Mouse (Mus musculus) kidney, embryonic 14.5 days (tissue): ENCODE data around the gene Sh3rf1. TPM values are rescaled to one million over a fixed set of nuclear protein-coding genes. Genes with fewer than 3 reads are reported as not detected.

Experiments used
- ATAC-seq: fragments of 200-750 bp; cut with Nextera tagmentation; 2 replicates; pipeline ENCODE4 v1.8.0; 2017; ENCODE audit warnings: moderate number of reproducible peaks, mild to moderate bottlenecking, moderate TSS enrichment, moderate library complexity; ENCODE audit not compliant: low FRiP score, low TSS enrichment
- H3K27ac ChIP-seq: fragments of 300-500 bp; sonication (generic); 2 replicates; pipeline ENCODE4 v1.5.1; 2014; ENCODE audit warnings: low read depth, mild to moderate bottlenecking, low read length, moderate library complexity, mixed read lengths
- H3K27me3 ChIP-seq: fragments of 300-500 bp; sonication (generic); 2 replicates; pipeline ENCODE4 v1.6.1; 2014; ENCODE audit warnings: mild to moderate bottlenecking, low read length; ENCODE audit not compliant: control insufficient read depth, insufficient read depth
- H3K36me3 ChIP-seq: fragments of 300-500 bp; sonication (generic); 2 replicates; pipeline ENCODE4 v1.6.1; 2014; ENCODE audit warnings: low read length, mixed read lengths; ENCODE audit not compliant: control insufficient read depth, insufficient read depth
- H3K4me1 ChIP-seq: fragments of 300-500 bp; sonication (generic); 2 replicates; pipeline ENCODE4 v1.6.1; 2014; ENCODE audit warnings: low read length, mixed read lengths; ENCODE audit not compliant: control insufficient read depth, insufficient read depth
- H3K4me2 ChIP-seq: fragments of 300-500 bp; sonication (generic); replicated peaks from 2 replicates; pipeline ENCODE4 v1.6.1; 2014; ENCODE audit warnings: low read depth, mild to moderate bottlenecking, low read length
- H3K4me3 ChIP-seq: fragments of 300-500 bp; sonication (generic); 2 replicates; pipeline ENCODE4 v1.5.1; 2014; ENCODE audit warnings: mild to moderate bottlenecking, low read length
- H3K9ac ChIP-seq: fragments of 300-500 bp; sonication (generic); 2 replicates; pipeline ENCODE4 v1.6.1; 2014; ENCODE audit warnings: low read depth, mild to moderate bottlenecking, low read length, moderate library complexity
- H3K9me3 ChIP-seq: fragments of 300-500 bp; sonication (generic); 2 replicates; pipeline ENCODE4 v1.6.1; 2016; ENCODE audit warnings: low read length; ENCODE audit not compliant: control insufficient read depth
- whole genome bisulfite sequencing: fragments of 180-500 bp; shearing (Covaris S2); extraction: QIAGEN DNeasy Blood & Tissue Kit; methylation state at CpG from one replicate; pipeline ENCODE4 v1.1.7; 2014; 5-methylcytosine and 5-hydroxymethylcytosine counted together
- polyA plus RNA-seq: library from polyadenylated mRNA; unstranded; fragments of >200 nt; fragmentation: Nextera tagmentation; extraction: Ambion mirVana; gene quantifications from 2 replicates; pipeline ENCODE4 v1.2.1, GENCODE M21; 2014

Sh3rf1 gene
- polyA plus RNA-seq, 1 experiment from 2014 or later = 25.9 TPM

GRCm38 (mm10) chr8:61362301-61362913, 138.7 kb downstream of the Sh3rf1 start:
- no peak overlapping the region for H3K4me2 ChIP-seq
- no peak overlapping the region for H3K9ac ChIP-seq
- no peak overlapping the region for H3K27ac ChIP-seq
- no peaks in the 10 kb centered on the region for H3K27me3 ChIP-seq
- no peak for ATAC-seq
- H3K4me1 ChIP-seq = peaks cover 11% of the 10 kb centered on the region; the same call in 1 of the 2 replicates
- no peak overlapping the region for H3K4me3 ChIP-seq
- H3K36me3 ChIP-seq = peaks cover 32% of the 10 kb centered on the region
- 82% methylated on average over 9 of the region's 9 CpGs for WGBS
- H3K9me3 ChIP-seq = no peaks in the 10 kb centered on the region

- Histone ChIP-seq H3K27ac (no peak overlapping the region), H3K27me3 (no peaks in the 10 kb centered on the region), H3K4me2 (no peak overlapping the region), H3K9me3 (no peaks in the 10 kb centered on the region), H3K4me1 (no peaks in the 10 kb centered on the region), H3K36me3 (peaks cover 30% of the 10 kb centered on the region; the same call in 1 of the 2 replicates), H3K9ac (no peak overlapping the region), H3K4me3 (no peak overlapping the region)
- WGBS = 93% methylated on average over 9 of the region's 9 CpGs
- ATAC-seq = no peak
These were observed 149.6 kb downstream of the Sh3rf1 start for GRCm38 (mm10) chr8:61373303-61373702.

- Histone ChIP-seq H3K27ac (no peak overlapping the region), H3K4me3 (no peak overlapping the region), H3K4me1 (no peaks in the 10 kb centered on the region), H3K27me3 (no peaks in the 10 kb centered on the region), H3K36me3 (peaks cover 30% of the 10 kb centered on the region; the same call in 1 of the 2 replicates), H3K9ac (no peak overlapping the region), H3K4me2 (no peak overlapping the region), H3K9me3 (no peaks in the 10 kb centered on the region)
- ATAC-seq = 0 out of 2 replicates have a peak, but pooled peaks have one; percentile 52
- 88% methylated on average over 16 of the region's 16 CpGs for WGBS
These were observed 150.5 kb downstream of the Sh3rf1 start for GRCm38 (mm10) chr8:61374059-61374755.

GRCm38 (mm10) chr8:61375205-61375604, 151.5 kb downstream of the Sh3rf1 start:
- Histone ChIP-seq H3K4me3 (no peak overlapping the region), H3K27me3 (no peaks in the 10 kb centered on the region), H3K36me3 (peaks cover 34% of the 10 kb centered on the region; the same call in 1 of the 2 replicates), H3K9me3 (no peaks in the 10 kb centered on the region), H3K4me1 (no peaks in the 10 kb centered on the region), H3K9ac (no peak overlapping the region), H3K4me2 (no peak overlapping the region), H3K27ac (no peak overlapping the region)
- no peak for ATAC-seq
- WGBS = 75% methylated on average over 7 of the region's 7 CpGs

GRCm38 (mm10) chr8:61378847-61379698, 155.4 kb downstream of the Sh3rf1 start:
- H3K36me3 ChIP-seq = peaks cover 29% of the 10 kb centered on the region; the same call in 1 of the 2 replicates
- H3K4me1 ChIP-seq = no peaks in the 10 kb centered on the region
- H3K4me2 ChIP-seq = no peak overlapping the region
- no peak overlapping the region for H3K4me3 ChIP-seq
- H3K9me3 ChIP-seq = no peaks in the 10 kb centered on the region
- H3K27me3 ChIP-seq = no peaks in the 10 kb centered on the region
- WGBS = 81% methylated on average over 11 of the region's 11 CpGs
- H3K9ac ChIP-seq = no peak overlapping the region
- H3K27ac ChIP-seq = no peak overlapping the region
- no peak for ATAC-seq

- 79% methylated on average over 9 of the region's 9 CpGs for WGBS
- no peak overlapping the region for H3K27ac ChIP-seq
- H3K4me1 ChIP-seq = 0 out of 2 replicates have a peak, but pooled peaks cover 5% of the 10 kb centered on the region
- no peak overlapping the region for H3K4me2 ChIP-seq
- no peaks in the 10 kb centered on the region for H3K27me3 ChIP-seq
- no peak for ATAC-seq
- H3K36me3 ChIP-seq = peaks cover 31% of the 10 kb centered on the region
- no peak overlapping the region for H3K9ac ChIP-seq
- no peaks in the 10 kb centered on the region for H3K9me3 ChIP-seq
- no peak overlapping the region for H3K4me3 ChIP-seq
These were observed 160.9 kb downstream of the Sh3rf1 start for GRCm38 (mm10) chr8:61384536-61384935.

GRCm38 (mm10) chr8:61385502-61386191, 162.0 kb downstream of the Sh3rf1 start:
- H3K4me1 ChIP-seq = peaks cover 5% of the 10 kb centered on the region; the same call in 1 of the 2 replicates
- no peak overlapping the region; the same call in 1 of the 2 replicates for H3K27ac ChIP-seq
- no peak overlapping the region for H3K4me3 ChIP-seq
- H3K9me3 ChIP-seq = no peaks in the 10 kb centered on the region
- H3K4me2 ChIP-seq = no peak overlapping the region
- H3K9ac ChIP-seq = no peak overlapping the region
- no peaks in the 10 kb centered on the region for H3K27me3 ChIP-seq
- no peak for ATAC-seq
- peaks cover 29% of the 10 kb centered on the region for H3K36me3 ChIP-seq
- 84% methylated on average over 11 of the region's 11 CpGs for WGBS

GRCm38 (mm10) chr8:61386645-61387044, 163.0 kb downstream of the Sh3rf1 start:
- Histone ChIP-seq H3K27me3 (no peaks in the 10 kb centered on the region), H3K4me1 (peaks cover 9% of the 10 kb centered on the region; the same call in 1 of the 2 replicates), H3K4me3 (no peak overlapping the region), H3K9me3 (no peaks in the 10 kb centered on the region), H3K27ac (peak overlapping the region; percentile 47; the same call in 1 of the 2 replicates), H3K4me2 (no peak overlapping the region), H3K36me3 (peaks cover 25% of the 10 kb centered on the region), H3K9ac (0 out of 2 replicates have a peak overlapping the region, but pooled peaks have one; percentile 23)
- peak; percentile 32; the same call in 1 of the 2 replicates for ATAC-seq
- WGBS = 56% methylated on average over 7 of the region's 7 CpGs
